Mouse (Mus musculus) E14TG2a.4 (cell line): ENCODE results near the gene Gm37240.

ENCODE experiments used
- H3K27me3 ChIP-seq: 2 replicates; pipeline ENCODE4 v1.6.1; 2014; ENCODE audit warnings: low read length, control low read depth; ENCODE audit not compliant: insufficient read depth
- H3K36me3 ChIP-seq: 2 replicates; pipeline ENCODE4 v1.6.1; 2014; ENCODE audit warnings: low read length, control low read depth; ENCODE audit not compliant: insufficient read depth
- H3K4me1 ChIP-seq: replicated peaks from 2 replicates; pipeline ENCODE4 v1.6.1; 2014; ENCODE audit warnings: low read depth, low read length, control low read depth
- H3K4me3 ChIP-seq: replicated peaks from 2 replicates; pipeline ENCODE4 v1.5.1; 2014; ENCODE audit warnings: mild to moderate bottlenecking, low read length
- H3K9me3 ChIP-seq: 2 replicates; pipeline ENCODE4 v1.6.1; 2014; ENCODE audit warnings: low read length, control low read depth
- CTCF ChIP-seq: conservative IDR thresholded peaks from 2 replicates; pipeline ENCODE4 v1.5.1; 2014; ENCODE audit warnings: low read length
- NANOG ChIP-seq: IDR thresholded peaks from 2 replicates; pipeline ENCODE4 v1.6.1; 2014; ENCODE audit warnings: borderline replicate concordance, low read length, mixed read lengths
- POU5F1 ChIP-seq: IDR thresholded peaks from 2 replicates; pipeline ENCODE4 v1.6.1; 2014; ENCODE audit warnings: low read length, borderline replicate concordance

Gene Gm37240

DNA sequence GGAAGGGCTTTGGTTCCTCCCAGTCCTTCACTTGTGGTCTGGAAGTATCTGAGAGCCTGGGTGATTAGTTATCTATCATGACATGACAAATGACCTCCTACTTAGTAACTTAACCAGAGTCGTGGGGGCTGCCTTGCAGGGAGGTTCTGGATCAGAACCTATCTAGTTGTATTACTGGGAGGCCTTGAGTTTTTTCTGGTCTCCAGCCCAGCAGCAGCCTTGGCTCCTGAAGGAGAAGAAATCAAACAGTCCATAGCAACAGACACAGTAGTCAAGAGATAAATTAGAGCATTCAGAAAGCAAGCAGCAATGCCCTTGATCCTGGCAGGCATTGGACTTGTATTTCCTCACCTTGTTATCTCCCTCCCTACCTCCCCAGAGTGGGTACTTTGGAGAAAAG lies 722.4 kb downstream of the Gm37240 start:
- no peaks in the 10 kb centered on the region for H3K9me3 ChIP-seq
- no peak for TF ChIP-seq NANOG
- TF ChIP-seq CTCF: no peak
- TF ChIP-seq POU5F1: no peak
- H3K36me3 ChIP-seq: no peaks in the 10 kb centered on the region
- no peaks in the 10 kb centered on the region for H3K27me3 ChIP-seq
- no peak overlapping the region for H3K4me3 ChIP-seq
- H3K4me1 ChIP-seq: no peaks in the 10 kb centered on the region

DNA sequence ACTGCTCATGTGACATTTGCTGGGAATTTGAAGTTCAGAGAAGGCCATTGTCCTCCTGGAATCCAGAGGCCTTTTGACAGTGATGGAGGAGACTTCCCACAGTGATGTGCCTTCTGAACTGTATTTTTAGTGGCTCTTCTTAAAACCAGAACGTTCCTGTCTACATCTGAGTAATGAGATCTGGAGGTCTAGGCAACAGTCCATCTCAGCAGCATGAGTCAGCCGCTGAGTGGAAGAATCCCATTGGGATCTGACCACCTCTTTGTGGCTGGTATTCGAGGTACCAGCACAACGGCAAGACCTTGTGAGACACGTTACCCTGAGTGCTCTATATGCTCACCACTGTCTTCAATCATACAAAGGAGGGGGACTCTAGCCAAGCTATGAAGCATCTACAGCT lies 723.9 kb downstream of the Gm37240 start:
- H3K4me1 ChIP-seq: no peaks in the 10 kb centered on the region
- H3K9me3 ChIP-seq: no peaks in the 10 kb centered on the region
- H3K36me3 ChIP-seq: no peaks in the 10 kb centered on the region
- TF ChIP-seq NANOG: no peak
- no peaks in the 10 kb centered on the region for H3K27me3 ChIP-seq
- no peak overlapping the region for H3K4me3 ChIP-seq

DNA sequence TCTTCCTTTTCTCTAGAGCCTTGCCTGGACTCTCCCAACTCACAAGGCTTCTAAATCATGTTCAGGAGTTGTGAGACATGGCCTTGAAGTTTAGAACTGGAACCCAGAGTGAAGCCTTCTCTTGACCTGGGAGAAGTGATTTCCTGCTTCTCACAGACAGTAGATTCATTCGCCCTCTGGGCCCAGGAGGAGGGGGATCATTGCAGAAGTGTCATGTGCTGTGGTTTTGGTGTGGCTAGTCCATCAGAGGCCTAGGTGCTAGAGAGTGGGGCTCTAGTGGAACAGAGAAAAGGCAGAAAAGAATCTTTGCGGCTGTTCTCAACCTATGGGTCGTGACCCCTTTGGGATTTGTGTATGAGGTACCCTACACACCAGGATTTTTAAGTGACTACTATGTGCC lies 724.9 kb downstream of the Gm37240 start:
- Histone ChIP-seq H3K36me3 (no peaks in the 10 kb centered on the region), H3K9me3 (no peaks in the 10 kb centered on the region), H3K4me3 (no peak overlapping the region), H3K27me3 (no peaks in the 10 kb centered on the region), H3K4me1 (no peaks in the 10 kb centered on the region)
- no peak for TF ChIP-seq POU5F1
- no peak for TF ChIP-seq CTCF
- no peak for TF ChIP-seq NANOG

GRCm38 (mm10) chr3:85160816-85161215 lies 726.5 kb downstream of the Gm37240 start:
- H3K9me3 ChIP-seq: no peaks in the 10 kb centered on the region
- H3K4me1 ChIP-seq: no peaks in the 10 kb centered on the region
- H3K36me3 ChIP-seq: no peaks in the 10 kb centered on the region
- no peaks in the 10 kb centered on the region for H3K27me3 ChIP-seq
- H3K4me3 ChIP-seq: no peak overlapping the region
- TF ChIP-seq CTCF: no peak
- TF ChIP-seq NANOG: no peak
- no peak for TF ChIP-seq POU5F1

- Histone ChIP-seq H3K4me1 (no peaks in the 10 kb centered on the region), H3K4me3 (no peak overlapping the region), H3K36me3 (no peaks in the 10 kb centered on the region), H3K27me3 (no peaks in the 10 kb centered on the region), H3K9me3 (no peaks in the 10 kb centered on the region)
- TF ChIP-seq CTCF (no peak), NANOG (no peak), POU5F1 (no peak)
These were observed 727.7 kb downstream of the Gm37240 start for GRCm38 (mm10) chr3:85159631-85160030.

DNA sequence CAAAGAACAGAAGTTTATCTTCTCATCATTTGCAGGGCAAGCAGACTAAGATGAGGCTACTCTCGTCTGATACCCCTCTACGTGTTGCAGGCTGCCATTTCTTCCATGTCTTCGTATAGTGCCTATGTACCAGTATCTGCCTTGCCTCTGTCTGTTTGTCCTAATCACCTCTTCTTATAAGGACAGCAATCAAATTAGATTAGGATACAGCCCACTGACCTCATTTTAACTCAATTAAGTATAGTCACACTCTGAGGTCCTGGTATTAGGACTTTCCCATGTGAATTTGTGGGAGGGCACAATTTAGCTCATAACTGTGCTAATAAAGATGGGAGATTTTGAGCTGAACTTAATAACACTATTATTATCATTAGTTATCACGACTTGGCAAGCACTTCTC lies 738.5 kb downstream of the Gm37240 start:
- TF ChIP-seq NANOG: no peak
- TF ChIP-seq CTCF: no peak
- TF ChIP-seq POU5F1: no peak
- Histone ChIP-seq H3K9me3 (no peaks in the 10 kb centered on the region), H3K27me3 (no peaks in the 10 kb centered on the region), H3K4me3 (no peak overlapping the region), H3K36me3 (no peaks in the 10 kb centered on the region), H3K4me1 (peaks cover 21% of the 10 kb centered on the region)

- no peaks in the 10 kb centered on the region for H3K9me3 ChIP-seq
- H3K36me3 ChIP-seq: no peaks in the 10 kb centered on the region
- TF ChIP-seq CTCF (no peak), POU5F1 (no peak), NANOG (no peak)
- H3K4me1 ChIP-seq: peaks cover 21% of the 10 kb centered on the region
- H3K27me3 ChIP-seq: no peaks in the 10 kb centered on the region
- no peak overlapping the region for H3K4me3 ChIP-seq
These were observed 739.2 kb downstream of the Gm37240 start for GRCm38 (mm10) chr3:85148038-85148550.

DNA sequence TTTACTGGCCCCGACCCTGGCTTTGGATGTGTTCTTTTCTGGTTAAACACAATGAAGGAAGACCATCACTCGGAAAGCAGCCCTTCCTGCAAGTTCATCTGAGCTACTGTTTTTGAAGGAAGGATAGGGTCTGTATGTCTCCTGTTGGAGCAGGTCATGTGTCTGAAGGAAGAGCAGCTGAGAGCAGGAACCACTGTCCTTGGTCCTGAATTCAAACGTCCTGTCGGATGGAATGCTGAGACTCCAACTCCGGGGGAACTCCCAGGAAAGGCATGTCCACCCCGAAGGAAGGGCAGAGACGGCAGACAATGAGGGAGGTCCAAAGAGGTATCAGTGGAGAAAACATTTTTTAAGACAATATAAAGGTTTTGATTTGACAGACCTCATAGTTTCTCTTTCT lies 741.8 kb downstream of the Gm37240 start:
- TF ChIP-seq POU5F1 (no peak), NANOG (no peak), CTCF (no peak)
- Histone ChIP-seq H3K4me1 (peaks cover 24% of the 10 kb centered on the region), H3K9me3 (no peaks in the 10 kb centered on the region), H3K4me3 (no peak overlapping the region), H3K36me3 (no peaks in the 10 kb centered on the region), H3K27me3 (no peaks in the 10 kb centered on the region)

- H3K36me3 ChIP-seq: no peaks in the 10 kb centered on the region
- no peaks in the 10 kb centered on the region for H3K27me3 ChIP-seq
- H3K4me1 ChIP-seq: peaks cover 29% of the 10 kb centered on the region
- no peak overlapping the region for H3K4me3 ChIP-seq
- TF ChIP-seq NANOG: no peak
- no peak for TF ChIP-seq POU5F1
- TF ChIP-seq CTCF: no peak
- no peaks in the 10 kb centered on the region for H3K9me3 ChIP-seq
These were observed 742.2 kb downstream of the Gm37240 start for GRCm38 (mm10) chr3:85145076-85145475.
